Mouse (Mus musculus) heart, embryonic 14.5 days (tissue): ENCODE measurements around the gene Heatr5a. TPM values are rescaled to one million over a fixed set of nuclear protein-coding genes. Genes with fewer than 3 reads are reported as not detected.

Experiments used
- ATAC-seq: fragments of 200-750 bp; cut with Nextera tagmentation; 2 replicates; pipeline ENCODE4 v1.8.0; 2017; ENCODE audit warnings: low read depth, moderate TSS enrichment; ENCODE audit not compliant: insufficient number of reproducible peaks, insufficient read depth, low FRiP score
- H3K27ac ChIP-seq, 2 experiments: fragments of 200-500 bp in 1 of 2; fragments of 300-500 bp in 1 of 2; sonication (generic) in 1 of 2; replicated peaks in 1 of 2; 2 replicates each; pipeline ENCODE4 v1.5.1; 2012 to 2014; ENCODE audit warnings: low read depth in 2 of 2, low read length in 2 of 2, control low read depth in 1 of 2, mild to moderate bottlenecking in 1 of 2, mixed read lengths in 1 of 2; ENCODE audit not compliant: control insufficient read depth in 1 of 2, insufficient read depth in 1 of 2
- H3K27me3 ChIP-seq: fragments of 300-500 bp; sonication (generic); 2 replicates; pipeline ENCODE4 v1.6.1; 2014; ENCODE audit warnings: mild to moderate bottlenecking, low read length, control low read depth; ENCODE audit not compliant: control insufficient read depth, insufficient read depth
- H3K36me3 ChIP-seq: fragments of 300-500 bp; sonication (generic); 2 replicates; pipeline ENCODE4 v1.6.1; 2014; ENCODE audit warnings: mild to moderate bottlenecking, control low read depth, low read length, mixed read lengths; ENCODE audit not compliant: control insufficient read depth, insufficient read depth
- H3K4me1 ChIP-seq, 2 experiments: fragments of 200-500 bp in 1 of 2; fragments of 300-500 bp in 1 of 2; sonication (generic) in 1 of 2; 2 replicates each; pipeline ENCODE4 v1.6.1; 2012 to 2014; ENCODE audit warnings: low read length in 2 of 2, control low read depth in 1 of 2, mixed read lengths in 1 of 2; ENCODE audit not compliant: control insufficient read depth in 2 of 2, insufficient read depth in 2 of 2
- H3K4me2 ChIP-seq: fragments of 300-500 bp; sonication (generic); 2 replicates; pipeline ENCODE4 v1.6.1; 2014; ENCODE audit warnings: mild to moderate bottlenecking, low read length
- H3K4me3 ChIP-seq, 2 experiments: fragments of 200-500 bp in 1 of 2; fragments of 300-500 bp in 1 of 2; sonication (generic) in 1 of 2; 2 replicates each; pipeline ENCODE4 v1.5.1; 2012 to 2014; ENCODE audit warnings: low read length in 2 of 2, mild to moderate bottlenecking in 2 of 2, control low read depth in 1 of 2, low read depth in 1 of 2, moderate library complexity in 1 of 2; ENCODE audit not compliant: control insufficient read depth in 1 of 2, insufficient read depth in 1 of 2
- H3K9ac ChIP-seq: fragments of 300-500 bp; sonication (generic); 2 replicates; pipeline ENCODE4 v1.6.1; 2014; ENCODE audit warnings: mild to moderate bottlenecking, low read length
- H3K9me3 ChIP-seq: fragments of 300-500 bp; sonication (generic); 2 replicates; pipeline ENCODE4 v1.6.1; 2016; ENCODE audit warnings: low read length, control low read depth; ENCODE audit not compliant: control insufficient read depth
- WGBS: fragments of 180-500 bp; shearing (Covaris S2); extraction: QIAGEN DNeasy Blood & Tissue Kit; methylation state at CpG from one replicate; pipeline ENCODE4 v1.1.7; 2014; 5-methylcytosine and 5-hydroxymethylcytosine counted together
- polyA plus RNA-seq: library from polyadenylated mRNA; unstranded; fragments of >200 nt; fragmentation: Nextera tagmentation; extraction: Ambion mirVana; gene quantifications from 2 replicates; pipeline ENCODE4 v1.2.1, GENCODE M21; 2014

Heatr5a gene
- polyA plus RNA-seq, 1 experiment from 2014 or later: 10.3 TPM

DNA sequence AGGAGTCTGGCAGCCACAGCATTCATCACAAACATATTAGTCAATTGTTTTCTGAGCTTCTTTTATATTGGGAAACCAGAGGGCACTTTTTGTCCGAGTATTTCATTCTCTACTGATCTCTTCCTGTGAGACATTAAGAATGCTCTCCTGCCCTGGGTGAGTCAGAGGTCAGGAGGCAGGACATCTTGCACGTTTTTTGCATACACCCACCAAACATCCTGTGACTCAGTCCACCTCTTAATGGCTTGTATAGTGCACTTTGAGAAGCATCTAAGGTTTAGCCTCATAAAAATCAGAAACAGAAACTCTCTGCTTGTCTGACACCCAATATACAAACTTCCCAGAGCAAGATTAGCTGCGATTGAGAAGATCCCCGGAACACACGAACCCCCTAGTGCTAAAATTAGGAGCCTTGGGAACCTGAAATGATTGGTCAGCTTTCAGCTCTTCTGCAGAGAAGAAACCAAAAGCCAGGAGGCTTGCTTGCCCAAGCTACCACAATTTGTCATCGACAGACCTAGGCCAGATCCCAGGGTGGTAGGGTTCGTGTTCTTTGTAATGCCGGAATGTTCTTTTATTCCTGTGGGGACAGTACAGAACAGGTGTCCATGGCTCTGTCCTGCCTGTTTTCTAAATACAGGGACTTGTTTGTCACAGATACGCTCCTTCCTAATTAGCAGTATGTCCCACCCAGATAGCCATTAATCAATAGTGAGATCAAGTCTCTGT lies 105.9 kb downstream of the Heatr5a start:
- no peaks in the 10 kb centered on the region for H3K9me3 ChIP-seq
- WGBS: 50% methylated on average over 9 of the region's 9 CpGs
- ATAC-seq: no peak
- no peak overlapping the region for H3K4me2 ChIP-seq
- no peak overlapping the region for H3K4me3 ChIP-seq
- peaks cover 2 to 5% of the 10 kb centered on the region in 2 experiments; a peak in 2 of 4 replicates for H3K4me1 ChIP-seq
- H3K27me3 ChIP-seq: no peaks in the 10 kb centered on the region
- H3K36me3 ChIP-seq: no peaks in the 10 kb centered on the region
- H3K9ac ChIP-seq: no peak overlapping the region
- no peak overlapping the region for H3K27ac ChIP-seq

GRCm38 (mm10) chr12:51863116-51864002 lies 107.8 kb downstream of the Heatr5a start:
- no peaks in the 10 kb centered on the region for H3K9me3 ChIP-seq
- no peak overlapping the region for H3K4me2 ChIP-seq
- ATAC-seq: no peak
- H3K4me3 ChIP-seq: no peak overlapping the region
- H3K36me3 ChIP-seq: no peaks in the 10 kb centered on the region
- H3K27ac ChIP-seq: no peak overlapping the region
- H3K4me1 ChIP-seq: peaks cover 2 to 5% of the 10 kb centered on the region in 2 experiments; a peak in 2 of 4 replicates
- no peak overlapping the region for H3K9ac ChIP-seq
- WGBS: 88% methylated on average over 14 of the region's 14 CpGs
- no peaks in the 10 kb centered on the region for H3K27me3 ChIP-seq

GRCm38 (mm10) chr12:51858134-51859028 lies 112.7 kb downstream of the Heatr5a start:
- no peaks in the 10 kb centered on the region for H3K4me1 ChIP-seq
- no peak overlapping the region for H3K27ac ChIP-seq
- H3K9me3 ChIP-seq: no peaks in the 10 kb centered on the region
- H3K4me2 ChIP-seq: no peak overlapping the region
- H3K27me3 ChIP-seq: no peaks in the 10 kb centered on the region
- no peak overlapping the region for H3K9ac ChIP-seq
- H3K4me3 ChIP-seq: no peak overlapping the region
- no peaks in the 10 kb centered on the region for H3K36me3 ChIP-seq
- ATAC-seq: no peak
- WGBS: 75% methylated on average over 13 of the region's 13 CpGs

GRCm38 (mm10) chr12:51856768-51857295 lies 114.3 kb downstream of the Heatr5a start:
- H3K9me3 ChIP-seq: no peaks in the 10 kb centered on the region
- 47% methylated on average over 8 of the region's 8 CpGs for WGBS
- no peak overlapping the region for H3K4me2 ChIP-seq
- ATAC-seq: no peak
- H3K27me3 ChIP-seq: no peaks in the 10 kb centered on the region
- H3K9ac ChIP-seq: no peak overlapping the region
- H3K36me3 ChIP-seq: no peaks in the 10 kb centered on the region
- no peak overlapping the region for H3K27ac ChIP-seq
- H3K4me3 ChIP-seq: no peak overlapping the region
- H3K4me1 ChIP-seq: no peaks in the 10 kb centered on the region

- H3K27me3 ChIP-seq: no peaks in the 10 kb centered on the region
Observed at GRCm38 (mm10) chr12:51855872-51856271, 115.2 kb downstream of the Heatr5a start.

DNA sequence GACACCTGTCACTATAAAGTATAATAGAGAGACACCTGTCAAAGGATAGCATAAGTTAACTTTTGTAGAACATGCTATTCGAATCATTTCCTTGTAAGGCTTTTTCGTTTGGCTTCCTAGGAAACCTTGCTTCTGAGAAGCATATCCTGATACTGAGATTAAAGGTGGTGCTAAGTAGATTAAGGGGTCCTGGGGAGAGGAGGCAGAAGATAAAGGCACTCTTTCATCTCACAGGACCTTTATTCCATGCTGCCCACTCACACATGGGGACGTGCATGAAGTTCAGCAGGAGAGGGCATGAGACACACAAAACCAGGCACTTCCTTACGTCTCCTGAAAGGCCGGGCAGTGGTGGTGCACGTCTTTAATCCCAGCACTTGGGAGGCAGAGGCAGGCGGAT lies 115.7 kb downstream of the Heatr5a start:
- WGBS: 48% methylated on average over 6 of the region's 7 CpGs

More at GRCm38 (mm10) chr12:51855872-51856271, 115.2 kb downstream of the Heatr5a start:
- H3K9ac ChIP-seq: no peak overlapping the region
- H3K4me1 ChIP-seq: no peaks in the 10 kb centered on the region
- H3K4me2 ChIP-seq: no peak overlapping the region
- H3K4me3 ChIP-seq: no peak overlapping the region
- ATAC-seq: no peak
- 81% methylated on average over 2 of the region's 2 CpGs for WGBS
- no peaks in the 10 kb centered on the region for H3K9me3 ChIP-seq
- H3K36me3 ChIP-seq: no peaks in the 10 kb centered on the region
- H3K27ac ChIP-seq: no peak overlapping the region

GRCm38 (mm10) chr12:51851617-51852016 lies 119.5 kb downstream of the Heatr5a start:
- Histone ChIP-seq H3K36me3 (no peaks in the 10 kb centered on the region), H3K27me3 (no peaks in the 10 kb centered on the region), H3K4me3 (no peak overlapping the region), H3K4me2 (no peak overlapping the region), H3K4me1 (no peaks in the 10 kb centered on the region), H3K27ac (no peak overlapping the region), H3K9ac (no peak overlapping the region), H3K9me3 (no peaks in the 10 kb centered on the region)
- no peak for ATAC-seq
- 63% methylated on average over 4 of the region's 4 CpGs for WGBS

More for the DNA sequence above, 115.7 kb downstream of the Heatr5a start:
- Histone ChIP-seq H3K4me2 (no peak overlapping the region), H3K9ac (no peak overlapping the region), H3K27me3 (no peaks in the 10 kb centered on the region), H3K27ac (no peak overlapping the region), H3K4me3 (no peak overlapping the region), H3K36me3 (no peaks in the 10 kb centered on the region), H3K4me1 (no peaks in the 10 kb centered on the region), H3K9me3 (no peaks in the 10 kb centered on the region)
- ATAC-seq: no peak
